Mouse (Mus musculus) embryonic facial prominence, embryonic 14.5 days (tissue): ENCODE data around the gene Ccdc162. TPM values are rescaled to one million over a fixed set of nuclear protein-coding genes. Genes with fewer than 3 reads are reported as not detected.
A peak's percentile ranks its signal among the peaks of the same experiment; 100 is the strongest.

Experiments
- ATAC-seq: fragments of 200-750 bp; cut with Nextera tagmentation; 2 replicates; pipeline ENCODE4 v1.8.0; 2017; ENCODE audit warnings: low read depth, moderate number of reproducible peaks, moderate TSS enrichment
- DNase-seq: peaks from one replicate; pipeline ENCODE4 v3.0.0-alpha.2; 2015; ENCODE audit warnings: low spot score
- H3K27ac ChIP-seq: fragments of 300-500 bp; sonication (generic); replicated peaks from 2 replicates; pipeline ENCODE4 v1.5.1; 2014; ENCODE audit warnings: low read depth, mild to moderate bottlenecking, low read length, moderate library complexity
- H3K27me3 ChIP-seq: fragments of 300-500 bp; sonication (generic); replicated peaks from 2 replicates; pipeline ENCODE4 v1.6.1; 2014; ENCODE audit warnings: low read length; ENCODE audit not compliant: control insufficient read depth, insufficient read depth
- H3K36me3 ChIP-seq: fragments of 300-500 bp; sonication (generic); 2 replicates; pipeline ENCODE4 v1.6.1; 2014; ENCODE audit warnings: low read length, mixed read lengths; ENCODE audit not compliant: control insufficient read depth, insufficient read depth
- H3K4me1 ChIP-seq: fragments of 300-500 bp; sonication (generic); 2 replicates; pipeline ENCODE4 v1.6.1; 2014; ENCODE audit warnings: antibody characterized with exemption, low read length; ENCODE audit not compliant: control insufficient read depth, insufficient read depth
- H3K4me2 ChIP-seq: fragments of 300-500 bp; sonication (generic); 2 replicates; pipeline ENCODE4 v1.6.1; 2014; ENCODE audit warnings: low read depth, mild to moderate bottlenecking, low read length, moderate library complexity, mixed read lengths
- H3K4me3 ChIP-seq: fragments of 300-500 bp; sonication (generic); 2 replicates; pipeline ENCODE4 v1.5.1; 2014; ENCODE audit warnings: low read depth, mild to moderate bottlenecking, low read length
- H3K9ac ChIP-seq: fragments of 300-500 bp; sonication (generic); 2 replicates; pipeline ENCODE4 v1.6.1; 2014; ENCODE audit warnings: low read depth, mild to moderate bottlenecking, low read length, moderate library complexity, mixed read lengths
- H3K9me3 ChIP-seq: fragments of 300-500 bp; sonication (generic); 2 replicates; pipeline ENCODE4 v1.6.1; 2016; ENCODE audit warnings: low read length; ENCODE audit not compliant: control insufficient read depth
- WGBS: fragments of 180-500 bp; shearing (Covaris S2); extraction: QIAGEN DNeasy Blood & Tissue Kit; methylation state at CpG from one replicate; pipeline ENCODE4 v1.1.7; 2014; 5-methylcytosine and 5-hydroxymethylcytosine counted together
- polyA plus RNA-seq: library from polyadenylated mRNA; unstranded; fragments of >200 nt; fragmentation: Nextera tagmentation; extraction: Ambion mirVana; gene quantifications from 2 replicates; pipeline ENCODE4 v1.2.1, GENCODE M21; 2014

Ccdc162 gene
- polyA plus RNA-seq, 1 experiment from 2014 or later, result 1.6 TPM

- H3K27me3 ChIP-seq, result no peaks in the 10 kb centered on the region
- H3K4me3 ChIP-seq, result no peak overlapping the region
- 84% methylated on average over 1 of the region's 1 CpGs for WGBS
- no peak overlapping the region for H3K9ac ChIP-seq
- H3K4me2 ChIP-seq, result no peak overlapping the region
- ATAC-seq (no peak), DNase-seq (no peak)
- H3K27ac ChIP-seq, result no peak overlapping the region
- no peaks in the 10 kb centered on the region for H3K9me3 ChIP-seq
- H3K36me3 ChIP-seq, result no peaks in the 10 kb centered on the region
- 0 out of 2 replicates have a peak, but pooled peaks cover 2% of the 10 kb centered on the region for H3K4me1 ChIP-seq
These were observed 107.0 kb downstream of the Ccdc162 start for GRCm38 (mm10) chr10:41609475-41609874.

- no peak for ATAC-seq
- H3K27me3 ChIP-seq, result no peaks in the 10 kb centered on the region
- no peaks in the 10 kb centered on the region for H3K4me1 ChIP-seq
- no peak for DNase-seq
- no peak overlapping the region for H3K4me3 ChIP-seq
- H3K4me2 ChIP-seq, result no peak overlapping the region
- H3K9me3 ChIP-seq, result no peaks in the 10 kb centered on the region
- no peak overlapping the region for H3K9ac ChIP-seq
- H3K36me3 ChIP-seq, result no peaks in the 10 kb centered on the region
- H3K27ac ChIP-seq, result no peak overlapping the region
- 89% methylated on average over 3 of the region's 3 CpGs for WGBS
These were observed 107.9 kb downstream of the Ccdc162 start for GRCm38 (mm10) chr10:41608485-41608884.

- ATAC-seq (no peak), DNase-seq (no peak)
- Histone ChIP-seq H3K4me3 (no peak overlapping the region), H3K9ac (no peak overlapping the region), H3K27ac (no peak overlapping the region), H3K9me3 (no peaks in the 10 kb centered on the region), H3K4me2 (no peak overlapping the region), H3K4me1 (peaks cover 4% of the 10 kb centered on the region; the same call in 1 of the 2 replicates), H3K27me3 (no peaks in the 10 kb centered on the region), H3K36me3 (no peaks in the 10 kb centered on the region)
- WGBS, result 100% methylated on average over 1 of the region's 1 CpGs
These were observed 113.8 kb downstream of the Ccdc162 start for GRCm38 (mm10) chr10:41602667-41603066.

GRCm38 (mm10) chr10:41601898-41602545 is 114.4 kb downstream of the Ccdc162 start:
- ATAC-seq (no peak), DNase-seq (peak; percentile 41)
- Histone ChIP-seq H3K36me3 (no peaks in the 10 kb centered on the region), H3K4me3 (no peak overlapping the region), H3K27me3 (no peaks in the 10 kb centered on the region), H3K9me3 (no peaks in the 10 kb centered on the region), H3K27ac (no peak overlapping the region), H3K4me2 (no peak overlapping the region), H3K4me1 (peaks cover 4% of the 10 kb centered on the region; the same call in 1 of the 2 replicates), H3K9ac (no peak overlapping the region)
- WGBS, result 68% methylated on average over 7 of the region's 7 CpGs

GRCm38 (mm10) chr10:41601302-41601701 is 115.1 kb downstream of the Ccdc162 start:
- H3K4me1 ChIP-seq, result peaks cover 4% of the 10 kb centered on the region; the same call in 1 of the 2 replicates
- no peak overlapping the region for H3K9ac ChIP-seq
- DNase-seq (no peak), ATAC-seq (no peak)
- WGBS, result 76% methylated on average over 4 of the region's 4 CpGs
- H3K27me3 ChIP-seq, result no peaks in the 10 kb centered on the region
- no peaks in the 10 kb centered on the region for H3K9me3 ChIP-seq
- H3K36me3 ChIP-seq, result no peaks in the 10 kb centered on the region
- no peak overlapping the region for H3K4me2 ChIP-seq
- no peak overlapping the region for H3K4me3 ChIP-seq
- no peak overlapping the region for H3K27ac ChIP-seq

GRCm38 (mm10) chr10:41599051-41599450 is 117.4 kb downstream of the Ccdc162 start:
- Histone ChIP-seq H3K4me2 (no peak overlapping the region), H3K4me3 (no peak overlapping the region), H3K27ac (no peak overlapping the region), H3K27me3 (no peaks in the 10 kb centered on the region), H3K4me1 (peaks cover 13% of the 10 kb centered on the region), H3K9ac (no peak overlapping the region), H3K36me3 (no peaks in the 10 kb centered on the region), H3K9me3 (no peaks in the 10 kb centered on the region)
- ATAC-seq, result no peak
- no peak for DNase-seq
- 69% methylated on average over 9 of the region's 9 CpGs for WGBS

GRCm38 (mm10) chr10:41598221-41598620 is 118.2 kb downstream of the Ccdc162 start:
- H3K27ac ChIP-seq, result no peak overlapping the region; the same call in 1 of the 2 replicates
- H3K27me3 ChIP-seq, result no peaks in the 10 kb centered on the region
- H3K4me1 ChIP-seq, result peaks cover 13% of the 10 kb centered on the region
- DNase-seq (peak; percentile 57), ATAC-seq (peak; percentile 51; the same call in 1 of the 2 replicates)
- WGBS, result 27% methylated on average over 8 of the region's 9 CpGs
- no peaks in the 10 kb centered on the region for H3K36me3 ChIP-seq
- no peak overlapping the region for H3K4me2 ChIP-seq
- H3K4me3 ChIP-seq, result no peak overlapping the region
- H3K9me3 ChIP-seq, result no peaks in the 10 kb centered on the region
- H3K9ac ChIP-seq, result no peak overlapping the region

- Histone ChIP-seq H3K9ac (no peak overlapping the region), H3K27me3 (no peaks in the 10 kb centered on the region), H3K27ac (no peak overlapping the region), H3K36me3 (no peaks in the 10 kb centered on the region), H3K4me3 (no peak overlapping the region), H3K9me3 (no peaks in the 10 kb centered on the region), H3K4me1 (peaks cover 13% of the 10 kb centered on the region), H3K4me2 (no peak overlapping the region)
- DNase-seq (no peak), ATAC-seq (no peak)
- WGBS, result 60% methylated on average over 3 of the region's 3 CpGs
These were observed 120.9 kb downstream of the Ccdc162 start for GRCm38 (mm10) chr10:41595550-41595949.

- DNase-seq (peak; percentile 88), ATAC-seq (peak; percentile 67)
- 51% methylated on average over 2 of the region's 2 CpGs for WGBS
These were observed 121.5 kb downstream of the Ccdc162 start for GRCm38 (mm10) chr10:41594957-41595356.

More at GRCm38 (mm10) chr10:41594957-41595356, 121.5 kb downstream of the Ccdc162 start:
- Histone ChIP-seq H3K27ac (peak overlapping the region; percentile 57), H3K27me3 (no peaks in the 10 kb centered on the region), H3K4me2 (no peak overlapping the region), H3K9ac (no peak overlapping the region), H3K9me3 (no peaks in the 10 kb centered on the region), H3K36me3 (no peaks in the 10 kb centered on the region), H3K4me1 (peaks cover 13% of the 10 kb centered on the region), H3K4me3 (no peak overlapping the region)
